Mouse (Mus musculus): ENCODE measurements around the gene Hoxc10. TPM values are rescaled to one million over a fixed set of nuclear protein-coding genes. Genes with fewer than 3 reads are reported as not detected.

The Hoxc10 gene
- polyA plus RNA-seq, 1 experiment, result 0.28 TPM

- H3K4me1 ChIP-seq (ENCODE audit: control insufficient read depth, insufficient read depth, low read length), result no peaks in the 10 kb centered on the region
- TF ChIP-seq CTCF (IDR thresholded peaks at IDR 0.05; ENCODE audit: low read depth, low read length), result no peak
- no peak for TF ChIP-seq POLR2A (IDR thresholded peaks at IDR 0.05; ENCODE audit: borderline replicate concordance, low read depth, low read length)
These were observed 10.6 kb upstream of the Hoxc10 start for GRCm38 (mm10) chr15:102955833-102956640.

GRCm38 (mm10) chr15:102956906-102957305 lies 9.7 kb upstream of the Hoxc10 start:
- H3K27ac ChIP-seq (ENCODE audit: insufficient read depth, low read depth, low read length), result no peak overlapping the region
- TF ChIP-seq POLR2A (IDR thresholded peaks at IDR 0.05; ENCODE audit: borderline replicate concordance, low read depth, low read length) (no peak), CTCF (IDR thresholded peaks at IDR 0.05; ENCODE audit: low read depth, low read length) (no peak)
- H3K4me3 ChIP-seq (ENCODE audit: insufficient read depth, low read length), result no peak overlapping the region
- H3K4me1 ChIP-seq (ENCODE audit: control insufficient read depth, insufficient read depth, low read length), result no peaks in the 10 kb centered on the region

More at GRCm38 (mm10) chr15:102955833-102956640, 10.6 kb upstream of the Hoxc10 start:
- Histone ChIP-seq H3K4me3 (ENCODE audit: insufficient read depth, low read length) (no peak overlapping the region), H3K27ac (ENCODE audit: insufficient read depth, low read depth, low read length) (no peak overlapping the region)

GRCm38 (mm10) chr15:102959663-102960191 lies 6.9 kb upstream of the Hoxc10 start:
- peaks cover 6% of the 10 kb centered on the region; the same call in 1 of the 2 replicates for H3K4me1 ChIP-seq (ENCODE audit: control insufficient read depth, insufficient read depth, low read length)
- no peak for TF ChIP-seq CTCF (IDR thresholded peaks at IDR 0.05; ENCODE audit: low read depth, low read length)
- no peak for TF ChIP-seq POLR2A (IDR thresholded peaks at IDR 0.05; ENCODE audit: borderline replicate concordance, low read depth, low read length)
- H3K27ac ChIP-seq (ENCODE audit: insufficient read depth, low read depth, low read length), result no peak overlapping the region
- H3K4me3 ChIP-seq (ENCODE audit: insufficient read depth, low read length), result no peak overlapping the region

- no peak for TF ChIP-seq CTCF (IDR thresholded peaks at IDR 0.05; ENCODE audit: low read depth, low read length)
- no peak for TF ChIP-seq POLR2A (IDR thresholded peaks at IDR 0.05; ENCODE audit: borderline replicate concordance, low read depth, low read length)
- H3K4me3 ChIP-seq (ENCODE audit: insufficient read depth, low read length), result no peak overlapping the region
- no peak overlapping the region for H3K27ac ChIP-seq (ENCODE audit: insufficient read depth, low read depth, low read length)
These were observed 4.9 kb upstream of the Hoxc10 start for GRCm38 (mm10) chr15:102961728-102962127.

GRCm38 (mm10) chr15:102962492-102962891 lies 4.1 kb upstream of the Hoxc10 start:
- H3K27ac ChIP-seq (ENCODE audit: insufficient read depth, low read depth, low read length), result no peak overlapping the region
- peaks cover 6% of the 10 kb centered on the region; the same call in 1 of the 2 replicates for H3K4me1 ChIP-seq (ENCODE audit: control insufficient read depth, insufficient read depth, low read length)
- H3K4me3 ChIP-seq (ENCODE audit: insufficient read depth, low read length), result no peak overlapping the region
- TF ChIP-seq POLR2A (IDR thresholded peaks at IDR 0.05; ENCODE audit: borderline replicate concordance, low read depth, low read length), result no peak
- TF ChIP-seq CTCF (IDR thresholded peaks at IDR 0.05; ENCODE audit: low read depth, low read length), result no peak

More at GRCm38 (mm10) chr15:102961728-102962127, 4.9 kb upstream of the Hoxc10 start:
- peaks cover 6% of the 10 kb centered on the region; the same call in 1 of the 2 replicates for H3K4me1 ChIP-seq (ENCODE audit: control insufficient read depth, insufficient read depth, low read length)

DNA sequence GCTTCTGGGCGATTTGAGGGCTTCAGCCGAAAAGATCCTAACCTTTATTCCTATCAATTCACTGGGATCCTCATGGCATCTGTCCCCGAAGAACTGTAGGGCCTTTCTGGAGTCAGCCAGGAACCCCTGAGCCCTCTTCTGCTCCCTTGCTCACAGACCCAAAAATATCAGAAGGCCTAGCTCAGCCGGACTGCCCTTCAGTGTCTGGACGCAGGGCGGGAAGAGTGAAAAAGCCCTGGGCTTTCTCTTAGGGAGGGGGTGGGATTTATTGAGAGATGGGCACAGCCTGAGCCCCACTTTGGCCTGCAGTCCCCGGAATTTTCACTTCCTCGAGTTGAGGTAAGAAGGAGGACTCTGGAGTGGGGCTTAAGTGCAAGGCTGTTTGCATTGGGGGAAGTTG lies 3.3 kb upstream of the Hoxc10 start:
- Histone ChIP-seq H3K4me3 (ENCODE audit: insufficient read depth, low read length) (no peak overlapping the region), H3K4me1 (ENCODE audit: control insufficient read depth, insufficient read depth, low read length) (peaks cover 6% of the 10 kb centered on the region; the same call in 1 of the 2 replicates), H3K27ac (ENCODE audit: insufficient read depth, low read depth, low read length) (no peak overlapping the region)
- no peak for TF ChIP-seq POLR2A (IDR thresholded peaks at IDR 0.05; ENCODE audit: borderline replicate concordance, low read depth, low read length)
- no peak for TF ChIP-seq CTCF (IDR thresholded peaks at IDR 0.05; ENCODE audit: low read depth, low read length)

DNA sequence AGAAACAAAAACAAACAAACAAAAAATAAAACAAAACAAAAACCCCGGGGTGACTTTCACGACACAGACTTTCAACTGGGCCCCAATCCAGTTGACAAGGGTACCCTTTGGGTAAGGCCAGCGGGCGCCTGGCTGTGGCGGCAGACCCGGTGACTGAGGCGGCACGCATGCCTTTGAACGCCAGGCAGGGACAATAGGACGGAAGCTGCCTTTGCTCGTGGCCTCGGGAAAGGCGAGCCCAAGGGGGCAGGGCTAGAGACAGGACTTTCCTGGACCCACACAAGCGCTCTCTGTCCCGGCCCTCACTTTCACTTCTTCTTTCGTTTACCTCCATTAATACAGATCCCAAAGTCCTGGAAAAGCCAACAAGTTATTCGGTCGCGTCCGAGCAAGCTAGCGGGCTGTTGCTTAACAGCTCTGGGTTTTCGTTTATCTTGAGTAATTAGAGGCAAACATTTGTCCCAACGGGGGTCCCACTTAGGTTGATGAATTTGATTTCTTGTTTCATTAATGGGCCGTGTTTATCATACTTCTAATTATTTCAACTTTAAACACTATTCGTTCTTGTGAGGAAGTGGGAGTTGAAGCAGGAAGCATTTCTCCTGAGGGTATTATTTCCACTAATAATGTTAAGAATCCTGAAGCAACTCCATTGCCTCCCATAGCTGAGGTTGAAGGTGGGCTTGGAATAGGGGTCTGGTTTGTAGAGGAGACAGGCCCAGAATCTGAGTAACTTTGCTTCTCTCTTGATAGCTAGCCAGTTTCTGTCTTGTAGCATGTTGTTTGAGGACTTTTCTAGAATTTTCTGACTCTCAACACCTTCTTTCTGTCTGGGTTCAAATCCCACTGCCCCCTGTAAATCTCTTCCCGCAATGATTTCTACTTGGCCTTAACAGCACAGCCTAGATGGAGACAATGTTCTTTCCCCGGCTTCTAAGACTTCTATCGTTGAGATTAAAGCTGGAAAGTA lies 2.6 kb upstream of the Hoxc10 start:
- no peak overlapping the region for H3K27ac ChIP-seq (ENCODE audit: insufficient read depth, low read depth, low read length)
- H3K4me1 ChIP-seq (ENCODE audit: control insufficient read depth, insufficient read depth, low read length), result peaks cover 6% of the 10 kb centered on the region; the same call in 1 of the 2 replicates
- TF ChIP-seq CTCF (IDR thresholded peaks at IDR 0.05; ENCODE audit: low read depth, low read length) (no peak), POLR2A (IDR thresholded peaks at IDR 0.05; ENCODE audit: borderline replicate concordance, low read depth, low read length) (no peak)
- H3K4me3 ChIP-seq (ENCODE audit: insufficient read depth, low read length), result peak overlapping the region; percentile 18; the same call in 1 of the 2 replicates

DNA sequence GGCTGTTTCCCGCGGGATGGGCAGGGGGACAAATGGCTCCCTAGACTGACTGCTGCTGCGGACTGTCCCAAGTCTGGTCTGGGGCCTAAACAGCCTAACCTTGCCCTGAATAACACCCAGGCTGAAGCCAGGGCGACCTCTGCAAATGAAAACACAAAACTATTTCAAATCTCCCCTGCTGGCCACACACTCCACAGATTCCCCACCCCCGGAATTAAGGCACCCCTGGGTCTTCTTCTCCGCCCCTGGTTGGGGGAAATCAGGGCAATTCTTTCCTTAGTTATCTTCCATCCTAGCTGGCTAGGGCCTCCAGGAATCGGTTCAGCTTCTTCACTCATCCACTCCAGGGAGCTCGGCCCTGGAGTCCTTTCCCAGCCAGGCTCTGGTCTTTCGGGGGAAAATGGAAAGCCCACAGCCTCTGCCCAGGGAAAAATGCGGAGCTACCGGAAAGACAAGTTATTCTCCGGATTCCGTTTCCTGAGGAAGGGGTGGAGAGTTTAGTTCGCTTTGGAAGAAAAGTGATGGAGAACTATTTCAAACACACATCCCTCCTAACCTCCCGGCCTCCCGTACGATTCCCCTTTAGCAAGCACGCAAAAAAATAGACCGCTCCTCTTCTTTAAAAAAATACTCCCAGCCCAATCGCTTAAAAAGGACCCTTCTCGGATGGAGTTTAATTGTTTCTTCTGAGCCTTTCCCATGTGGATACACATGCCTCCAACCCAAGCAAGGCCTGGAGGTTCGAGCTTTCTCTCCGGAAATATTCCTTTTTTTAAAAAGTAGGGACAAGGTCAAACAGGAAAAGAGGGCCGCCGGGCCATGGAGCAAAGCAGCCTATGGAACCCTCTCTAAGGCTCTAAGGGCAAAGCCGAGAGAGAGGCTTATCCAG lies 1.3 kb upstream of the Hoxc10 start:
- H3K4me1 ChIP-seq (ENCODE audit: control insufficient read depth, insufficient read depth, low read length), result peaks cover 6% of the 10 kb centered on the region; the same call in 1 of the 2 replicates
- no peak overlapping the region for H3K27ac ChIP-seq (ENCODE audit: insufficient read depth, low read depth, low read length)
- no peak overlapping the region for H3K4me3 ChIP-seq (ENCODE audit: insufficient read depth, low read length)
- TF ChIP-seq POLR2A (IDR thresholded peaks at IDR 0.05; ENCODE audit: borderline replicate concordance, low read depth, low read length) (no peak), CTCF (IDR thresholded peaks at IDR 0.05; ENCODE audit: low read depth, low read length) (no peak)

Data from bone marrow macrophage, adult 2 months (primary cell).